ENCODE assay signal across 7 mouse cellular contexts in genomic region chr15:36901350-36901749, GRCm38 (mm10).
A peak's percentile ranks its signal among the peaks of the same experiment; 100 is the strongest.
DNase-seq lines count a peak whose midpoint lies in the region; ATAC-seq lines count a peak whose summit lies in the region.

No protein-coding gene starts in this region.

- no peak overlapping the region for H3K4me2 ChIP-seq in neural tube, embryonic 11.5 days (ENCODE audit: low read depth)
- H3K4me2 ChIP-seq in hindbrain, embryonic 13.5 days: peak overlapping the region; percentile 33; the same call in 1 of the 2 replicates
- peak overlapping the region; percentile 31 for H3K4me2 ChIP-seq in midbrain, embryonic 12.5 days (replicated peaks)

- no peak overlapping the region for H3K4me3 ChIP-seq in neural tube, embryonic 11.5 days (ENCODE audit: low read depth, low read length)
- no peak overlapping the region for H3K4me3 ChIP-seq in hindbrain, embryonic 13.5 days
- H3K4me3 ChIP-seq in midbrain, embryonic 12.5 days: no peak overlapping the region

- H3K27me3 ChIP-seq in neural tube, embryonic 11.5 days (ENCODE audit: control insufficient read depth, insufficient read depth, low read length): no peaks in the 10 kb centered on the region
- H3K27me3 ChIP-seq in hindbrain, embryonic 13.5 days: no peaks in the 10 kb centered on the region
- peaks cover 16% of the 10 kb centered on the region; the same call in 1 of the 2 replicates for H3K27me3 ChIP-seq in midbrain, embryonic 12.5 days

- H3K4me1 ChIP-seq in neural tube, embryonic 11.5 days (ENCODE audit: control insufficient read depth, insufficient read depth, low read length): peaks cover 6% of the 10 kb centered on the region
- H3K4me1 ChIP-seq in hindbrain, embryonic 13.5 days (replicated peaks): peaks cover 27% of the 10 kb centered on the region
- peaks cover 21% of the 10 kb centered on the region for H3K4me1 ChIP-seq in midbrain, embryonic 12.5 days

- WGBS in neural tube, embryonic 11.5 days: 64% methylated on average over 5 of the region's 5 CpGs
- WGBS in hindbrain, embryonic 13.5 days: 63% methylated on average over 5 of the region's 5 CpGs
- 50% methylated on average over 5 of the region's 5 CpGs for WGBS in midbrain, embryonic 12.5 days

- no peak overlapping the region for H3K9ac ChIP-seq in neural tube, embryonic 11.5 days (ENCODE audit: low read length)
- peak overlapping the region; percentile 53 for H3K9ac ChIP-seq in hindbrain, embryonic 13.5 days
- H3K9ac ChIP-seq in midbrain, embryonic 12.5 days (replicated peaks): peak overlapping the region; percentile 20; the same call in 1 of the 2 replicates

- H3K36me3 ChIP-seq in neural tube, embryonic 11.5 days (ENCODE audit: control insufficient read depth, insufficient read depth, low read length): no peaks in the 10 kb centered on the region
- H3K36me3 ChIP-seq in hindbrain, embryonic 13.5 days: no peaks in the 10 kb centered on the region
- H3K36me3 ChIP-seq in midbrain, embryonic 12.5 days: no peaks in the 10 kb centered on the region

- H3K27ac ChIP-seq in neural tube, embryonic 11.5 days (ENCODE audit: low read depth, low read length): no peak overlapping the region
- peak overlapping the region; percentile 62; the same call in 1 of the 2 replicates for H3K27ac ChIP-seq in hindbrain, embryonic 13.5 days
- no peak overlapping the region; the same call in 1 of the 2 replicates for H3K27ac ChIP-seq in midbrain, embryonic 12.5 days (replicated peaks)

- DNase-seq in neural tube, embryonic 11.5 days (ENCODE audit: low spot score): no peak
- DNase-seq in neural tube, embryonic 10.5 days (ENCODE audit: extremely low spot score, low spot score): no peak
- no peak for DNase-seq in ovary, postnatal 10 days (ENCODE audit: low spot score)
- no peak for DNase-seq in frontal cortex, postnatal 25 days (ENCODE audit: low spot score in 2 of 2)

- peak; percentile 16; the same call in 1 of the 2 replicates for ATAC-seq in neural tube, embryonic 11.5 days (ENCODE audit: insufficient read depth, low FRiP score, low TSS enrichment)
- ATAC-seq in hindbrain, embryonic 13.5 days (ENCODE audit: low FRiP score): peak; percentile 62
- 0 out of 2 replicates have a peak, but pooled peaks have one; percentile 19 for ATAC-seq in midbrain, embryonic 12.5 days (ENCODE audit: low FRiP score, low read depth)
- no peak for ATAC-seq in megakaryocyte progenitor cell, adult 5-6 weeks (replicated peaks; ENCODE audit: poor library complexity)

- H3K9me3 ChIP-seq in neural tube, embryonic 11.5 days (ENCODE audit: control insufficient read depth, low read length): no peaks in the 10 kb centered on the region
- no peaks in the 10 kb centered on the region for H3K9me3 ChIP-seq in hindbrain, embryonic 13.5 days
- H3K9me3 ChIP-seq in midbrain, embryonic 12.5 days: no peaks in the 10 kb centered on the region
